Mouse (Mus musculus) neural tube, embryonic 15.5 days (tissue): ENCODE data around the gene Tmem198. TPM values are rescaled to one million over a fixed set of nuclear protein-coding genes. Genes with fewer than 3 reads are reported as not detected.
A peak's percentile ranks its signal among the peaks of the same experiment; 100 is the strongest.

ENCODE experiments used
- ATAC-seq: fragments of 200-750 bp; cut with Nextera tagmentation; 2 replicates; pipeline ENCODE4 v1.8.0; 2017; ENCODE audit warnings: mild to moderate bottlenecking, moderate TSS enrichment, moderate library complexity; ENCODE audit not compliant: low FRiP score
- H3K27ac ChIP-seq: fragments of 300-500 bp; sonication (generic); replicated peaks from 2 replicates; pipeline ENCODE4 v1.5.1; 2015; ENCODE audit warnings: mild to moderate bottlenecking, inconsistent platforms
- H3K27me3 ChIP-seq: fragments of 300-500 bp; sonication (generic); replicated peaks from 2 replicates; pipeline ENCODE4 v1.6.1; 2015; ENCODE audit warnings: inconsistent platforms
- H3K36me3 ChIP-seq: fragments of 300-500 bp; sonication (generic); 2 replicates; pipeline ENCODE4 v1.6.1; 2015; ENCODE audit warnings: inconsistent platforms
- H3K4me1 ChIP-seq: fragments of 300-500 bp; sonication (generic); 2 replicates; pipeline ENCODE4 v1.6.1; 2015; ENCODE audit warnings: inconsistent platforms
- H3K4me2 ChIP-seq: fragments of 300-500 bp; sonication (generic); 2 replicates; pipeline ENCODE4 v1.6.1; 2015; ENCODE audit warnings: inconsistent platforms, mild to moderate bottlenecking, moderate library complexity
- H3K4me3 ChIP-seq: fragments of 300-500 bp; sonication (generic); replicated peaks from 2 replicates; pipeline ENCODE4 v1.5.1; 2015; ENCODE audit warnings: mild to moderate bottlenecking, inconsistent platforms
- H3K9ac ChIP-seq: fragments of 300-500 bp; sonication (generic); replicated peaks from 2 replicates; pipeline ENCODE4 v1.6.1; 2015; ENCODE audit warnings: mild to moderate bottlenecking, inconsistent platforms
- H3K9me3 ChIP-seq: fragments of 300-500 bp; sonication (generic); replicated peaks from 2 replicates; pipeline ENCODE4 v1.6.1; 2016; ENCODE audit warnings: inconsistent platforms
- WGBS: fragments of 180-500 bp; shearing (Covaris S2); methylation state at CpG from one replicate; pipeline ENCODE4 v1.1.7; 2015; ENCODE audit warnings: mixed read lengths; 5-methylcytosine and 5-hydroxymethylcytosine counted together
- polyA plus RNA-seq: library from polyadenylated mRNA; unstranded; fragments of >200 nt; fragmentation: Nextera tagmentation; extraction: Ambion mirVana; gene quantifications from 2 replicates; pipeline ENCODE4 v1.2.1, GENCODE M21; 2015

Tmem198 gene
- polyA plus RNA-seq, 1 experiment from 2014 or later, result 50.7 TPM

DNA sequence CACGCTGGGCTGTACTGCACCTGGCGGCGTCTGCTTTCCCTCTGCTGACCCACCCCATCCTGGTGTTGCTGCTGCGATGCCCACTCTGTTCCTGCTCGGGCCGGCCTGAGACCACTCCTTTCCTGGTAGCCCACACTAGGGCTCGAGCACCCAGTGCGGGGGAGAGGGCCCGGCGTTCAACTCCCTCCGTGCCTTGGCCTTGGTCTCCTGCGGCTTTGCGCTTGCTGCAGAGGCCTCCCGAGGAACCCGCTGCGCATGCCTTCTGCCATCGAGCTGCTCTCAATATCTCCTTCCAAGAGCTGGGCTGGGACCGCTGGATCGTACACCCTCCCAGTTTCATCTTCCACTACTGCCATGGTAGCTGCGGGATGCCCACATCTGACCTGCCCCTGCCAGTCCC, 30.3 kb downstream of the Tmem198 start:
- H3K36me3 ChIP-seq, result no peaks in the 10 kb centered on the region
- H3K27me3 ChIP-seq, result 0 out of 2 replicates have a peak, but pooled peaks cover 4% of the 10 kb centered on the region
- H3K9me3 ChIP-seq, result no peaks in the 10 kb centered on the region
- no peak overlapping the region for H3K4me2 ChIP-seq
- no peak overlapping the region for H3K27ac ChIP-seq
- H3K9ac ChIP-seq, result no peak overlapping the region
- no peak for ATAC-seq
- H3K4me3 ChIP-seq, result no peak overlapping the region
- 54% methylated on average over 20 of the region's 20 CpGs for WGBS
- H3K4me1 ChIP-seq, result peaks cover 24% of the 10 kb centered on the region

DNA sequence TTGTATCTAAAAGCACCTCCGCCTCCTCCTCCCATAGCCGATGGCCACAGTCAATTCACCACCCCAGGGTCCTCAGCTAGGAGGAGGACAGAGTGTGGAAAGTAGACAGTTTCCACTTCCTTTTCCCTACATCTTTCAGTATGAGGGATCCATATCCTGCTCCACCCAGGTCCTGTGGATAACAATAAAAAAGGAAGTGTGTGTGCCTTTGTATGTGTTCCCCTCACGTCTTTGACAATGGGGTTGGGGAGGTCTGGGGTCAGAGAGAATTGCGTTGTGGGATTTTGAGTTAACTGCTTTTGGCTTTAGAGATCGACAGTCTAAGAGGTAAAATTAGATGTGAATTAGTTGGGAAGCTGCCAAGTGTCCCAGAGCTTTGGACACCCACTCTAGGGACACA, 30.8 kb downstream of the Tmem198 start:
- ATAC-seq, result no peak
- 73% methylated on average over 5 of the region's 5 CpGs for WGBS
- H3K27me3 ChIP-seq, result 0 out of 2 replicates have a peak, but pooled peaks cover 4% of the 10 kb centered on the region
- no peak overlapping the region for H3K4me3 ChIP-seq
- H3K36me3 ChIP-seq, result no peaks in the 10 kb centered on the region
- peaks cover 19% of the 10 kb centered on the region for H3K4me1 ChIP-seq
- no peaks in the 10 kb centered on the region for H3K9me3 ChIP-seq
- no peak overlapping the region for H3K9ac ChIP-seq
- no peak overlapping the region for H3K4me2 ChIP-seq
- no peak overlapping the region for H3K27ac ChIP-seq

GRCm38 (mm10) chr1:75511437-75512210, 32.3 kb downstream of the Tmem198 start:
- WGBS, result 74% methylated on average over 4 of the region's 4 CpGs
- Histone ChIP-seq H3K36me3 (no peaks in the 10 kb centered on the region), H3K4me3 (no peak overlapping the region), H3K4me1 (peaks cover 15% of the 10 kb centered on the region), H3K27me3 (0 out of 2 replicates have a peak, but pooled peaks cover 4% of the 10 kb centered on the region), H3K9ac (no peak overlapping the region), H3K4me2 (no peak overlapping the region), H3K9me3 (no peaks in the 10 kb centered on the region), H3K27ac (no peak overlapping the region)
- ATAC-seq, result no peak

DNA sequence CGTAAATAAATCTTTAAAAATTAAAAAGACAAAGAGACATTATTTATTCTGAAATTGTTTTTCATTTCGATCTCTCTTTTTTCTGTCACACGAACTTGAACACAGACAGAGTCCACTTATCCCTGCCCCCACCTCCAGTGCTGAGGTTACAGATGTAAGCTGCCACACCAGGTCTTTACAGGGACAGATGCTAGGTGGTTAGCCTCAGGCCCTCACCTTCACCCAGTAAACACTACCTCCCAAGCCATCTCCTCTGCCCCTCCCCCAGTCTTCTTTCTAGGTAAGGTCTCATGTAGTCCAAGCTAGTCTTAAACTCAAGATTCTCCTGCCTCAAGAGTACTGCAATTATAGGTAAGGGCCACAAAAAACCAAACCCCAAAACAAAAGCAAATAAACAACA, 33.2 kb downstream of the Tmem198 start:
- 92% methylated on average over 3 of the region's 3 CpGs for WGBS
- H3K9me3 ChIP-seq, result no peaks in the 10 kb centered on the region
- ATAC-seq, result no peak

GRCm38 (mm10) chr1:75516703-75517380, 37.5 kb downstream of the Tmem198 start:
- WGBS, result 84% methylated on average over 15 of the region's 15 CpGs

More for the DNA sequence above, 33.2 kb downstream of the Tmem198 start:
- H3K4me2 ChIP-seq, result no peak overlapping the region
- no peak overlapping the region for H3K4me3 ChIP-seq
- peaks cover 6% of the 10 kb centered on the region; the same call in 1 of the 2 replicates for H3K4me1 ChIP-seq
- H3K9ac ChIP-seq, result no peak overlapping the region
- no peaks in the 10 kb centered on the region for H3K36me3 ChIP-seq
- no peak overlapping the region for H3K27ac ChIP-seq
- 0 out of 2 replicates have a peak, but pooled peaks cover 4% of the 10 kb centered on the region for H3K27me3 ChIP-seq

DNA sequence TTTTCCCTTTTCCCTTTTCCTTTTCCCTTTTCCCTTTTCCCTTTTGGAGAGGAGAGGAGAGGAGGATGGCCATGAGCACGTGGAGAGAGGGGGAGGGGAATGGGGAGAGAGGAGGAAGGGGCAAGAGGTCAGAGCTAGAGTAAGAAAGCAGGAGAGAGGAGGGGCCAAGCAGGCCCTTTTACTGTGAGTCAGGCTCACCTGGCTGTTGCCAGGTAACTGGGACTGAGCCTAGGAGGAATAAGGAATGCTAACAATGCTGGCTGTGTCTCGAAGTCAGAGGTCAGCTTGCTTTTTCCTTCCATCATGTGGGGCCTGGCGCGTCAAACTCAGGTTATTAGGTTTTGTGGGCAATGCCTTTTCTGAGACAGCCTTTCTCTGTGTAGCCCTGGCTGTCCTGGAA, 38.7 kb downstream of the Tmem198 start:
- 48% methylated on average over 4 of the region's 4 CpGs for WGBS
- H3K4me1 ChIP-seq, result peaks cover 13% of the 10 kb centered on the region
- no peak overlapping the region for H3K9ac ChIP-seq
- H3K36me3 ChIP-seq, result no peaks in the 10 kb centered on the region
- H3K4me3 ChIP-seq, result no peak overlapping the region
- H3K27me3 ChIP-seq, result no peaks in the 10 kb centered on the region
- no peak for ATAC-seq
- H3K27ac ChIP-seq, result no peak overlapping the region
- no peaks in the 10 kb centered on the region for H3K9me3 ChIP-seq
- no peak overlapping the region for H3K4me2 ChIP-seq

More at GRCm38 (mm10) chr1:75516703-75517380, 37.5 kb downstream of the Tmem198 start:
- H3K36me3 ChIP-seq, result no peaks in the 10 kb centered on the region
- H3K4me2 ChIP-seq, result no peak overlapping the region
- H3K4me1 ChIP-seq, result peaks cover 3% of the 10 kb centered on the region; the same call in 1 of the 2 replicates
- no peak overlapping the region for H3K9ac ChIP-seq
- no peaks in the 10 kb centered on the region for H3K9me3 ChIP-seq
- no peaks in the 10 kb centered on the region for H3K27me3 ChIP-seq
- no peak overlapping the region for H3K27ac ChIP-seq
- H3K4me3 ChIP-seq, result no peak overlapping the region
- ATAC-seq, result no peak

DNA sequence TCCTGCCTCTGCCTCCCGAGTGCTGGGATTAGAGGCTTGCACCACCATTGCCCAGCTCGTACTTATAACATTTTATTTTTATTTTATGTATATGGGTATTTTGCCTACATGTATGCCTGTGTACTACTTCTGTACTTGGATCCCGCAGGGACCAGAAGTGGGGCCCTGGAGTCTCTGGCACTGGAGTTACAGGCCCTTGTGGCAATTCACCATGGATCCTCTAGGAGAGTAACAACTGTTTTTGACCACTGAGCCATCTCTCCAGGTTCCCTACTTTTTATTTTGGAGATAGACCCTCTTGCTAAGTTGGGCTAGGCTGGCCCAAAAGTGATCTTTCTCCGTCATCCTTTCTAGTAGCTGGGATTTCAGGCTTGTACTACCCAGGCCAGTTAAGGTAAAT, 39.1 kb downstream of the Tmem198 start:
- Histone ChIP-seq H3K4me1 (peaks cover 13% of the 10 kb centered on the region), H3K36me3 (no peaks in the 10 kb centered on the region), H3K27ac (no peak overlapping the region), H3K4me2 (no peak overlapping the region), H3K9me3 (no peaks in the 10 kb centered on the region), H3K9ac (no peak overlapping the region), H3K27me3 (no peaks in the 10 kb centered on the region), H3K4me3 (no peak overlapping the region)
- 92% methylated on average over 4 of the region's 4 CpGs for WGBS
- no peak for ATAC-seq

GRCm38 (mm10) chr1:75519576-75519975, 40.2 kb downstream of the Tmem198 start:
- Histone ChIP-seq H3K27me3 (no peaks in the 10 kb centered on the region), H3K27ac (peak overlapping the region; percentile 28; the same call in 1 of the 2 replicates), H3K4me2 (no peak overlapping the region), H3K4me1 (peaks cover 13% of the 10 kb centered on the region), H3K4me3 (no peak overlapping the region), H3K9me3 (no peaks in the 10 kb centered on the region), H3K9ac (no peak overlapping the region), H3K36me3 (no peaks in the 10 kb centered on the region)
- no peak for ATAC-seq
- 73% methylated on average over 5 of the region's 5 CpGs for WGBS

- WGBS, result under 1% methylated on average over 46 of the region's 46 CpGs
- ATAC-seq, result peak; percentile 96
- peaks cover 13% of the 10 kb centered on the region for H3K4me1 ChIP-seq
Observed at GRCm38 (mm10) chr1:75521321-75522031, 42.1 kb downstream of the Tmem198 start, which contains the start of gene Stk11ip. Gene Stk11ip (plus strand): TSS chr1:75521529.

DNA sequence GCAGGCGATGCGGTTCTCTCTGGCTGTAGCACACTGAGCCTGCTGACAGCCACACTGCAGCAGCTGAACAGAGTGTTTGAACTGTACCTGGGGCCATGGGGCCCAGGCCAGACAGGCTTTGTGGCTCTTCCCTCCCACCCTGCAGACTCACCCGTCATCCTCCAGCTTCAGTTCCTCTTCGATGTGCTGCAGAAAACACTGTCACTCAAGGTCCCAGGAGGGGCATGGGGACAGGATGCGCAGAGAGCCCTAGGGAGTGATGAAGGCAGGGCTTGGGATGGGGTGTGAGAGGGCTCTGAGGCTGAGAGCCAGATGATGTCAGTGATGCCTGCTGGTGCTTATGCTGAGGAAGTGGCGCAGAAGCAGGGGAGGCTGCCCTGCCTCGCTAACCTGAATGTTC, 45.3 kb downstream of the Tmem198 start:
- Histone ChIP-seq H3K36me3 (peaks cover 41% of the 10 kb centered on the region), H3K9ac (no peak overlapping the region), H3K27ac (no peak overlapping the region), H3K9me3 (no peaks in the 10 kb centered on the region), H3K27me3 (no peaks in the 10 kb centered on the region), H3K4me3 (no peak overlapping the region), H3K4me1 (peaks cover 13% of the 10 kb centered on the region), H3K4me2 (no peak overlapping the region)
- ATAC-seq, result no peak
- WGBS, result 84% methylated on average over 7 of the region's 7 CpGs

More at GRCm38 (mm10) chr1:75521321-75522031, 42.1 kb downstream of the Tmem198 start, which contains the start of gene Stk11ip:
- H3K27me3 ChIP-seq, result no peaks in the 10 kb centered on the region
- peaks cover 10% of the 10 kb centered on the region for H3K36me3 ChIP-seq
- peak within 1 kb of the TSS; percentile 90 for H3K27ac ChIP-seq
- H3K4me3 ChIP-seq, result peak within 1 kb of the TSS; percentile 81
- H3K4me2 ChIP-seq, result peak within 1 kb of the TSS; percentile 71
- H3K9me3 ChIP-seq, result no peaks in the 10 kb centered on the region
- H3K9ac ChIP-seq, result peak within 1 kb of the TSS; percentile 47

DNA sequence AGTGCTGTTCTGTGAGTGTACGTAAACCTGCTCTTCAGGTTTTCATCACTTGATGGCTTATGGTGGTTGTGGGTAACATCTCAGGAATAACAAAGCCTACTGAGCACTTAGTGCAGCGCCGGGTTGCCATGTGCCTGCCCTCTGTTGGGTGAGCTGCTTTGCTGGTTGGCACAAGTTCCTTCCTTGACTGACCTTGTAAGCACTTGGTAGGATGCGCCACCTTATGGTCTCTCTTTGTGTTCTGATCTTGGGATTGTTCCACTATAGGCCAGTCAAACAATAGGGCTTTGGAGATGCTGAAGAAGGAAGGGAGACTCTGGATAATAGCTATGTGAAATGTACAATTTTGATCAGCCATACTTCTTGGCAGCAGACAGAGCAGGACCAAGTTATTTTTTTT, 51.2 kb downstream of the Tmem198 start:
- WGBS, result 87% methylated on average over 4 of the region's 4 CpGs
- Histone ChIP-seq H3K9me3 (no peaks in the 10 kb centered on the region), H3K4me2 (no peak overlapping the region), H3K4me3 (no peak overlapping the region), H3K27me3 (no peaks in the 10 kb centered on the region), H3K4me1 (no peaks in the 10 kb centered on the region), H3K36me3 (peaks cover 83% of the 10 kb centered on the region), H3K27ac (no peak overlapping the region), H3K9ac (no peak overlapping the region)
- ATAC-seq, result no peak
